Mouse (Mus musculus) midbrain, postnatal 0 days (tissue): ENCODE measurements around the gene Panx1. TPM values are rescaled to one million over a fixed set of nuclear protein-coding genes. Genes with fewer than 3 reads are reported as not detected.

Experiments
- ATAC-seq: fragments of 200-750 bp; cut with Nextera tagmentation; 2 replicates; pipeline ENCODE4 v1.8.0; 2017; ENCODE audit warnings: moderate number of reproducible peaks, mild to moderate bottlenecking, moderate TSS enrichment, moderate library complexity; ENCODE audit not compliant: low FRiP score
- DNase-seq: peaks from one replicate; pipeline ENCODE4 v3.0.0-alpha.2; 2015; ENCODE audit warnings: low spot score
- H3K27ac ChIP-seq: fragments of 300-500 bp; sonication (generic); 2 replicates; pipeline ENCODE4 v1.5.1; 2014; ENCODE audit warnings: low read depth, mild to moderate bottlenecking, low read length, mixed read lengths
- H3K27me3 ChIP-seq: fragments of 300-500 bp; sonication (generic); 2 replicates; pipeline ENCODE4 v1.6.1; 2014; ENCODE audit warnings: low read length, control low read depth, mixed read lengths; ENCODE audit not compliant: insufficient read depth
- H3K36me3 ChIP-seq: fragments of 300-500 bp; sonication (generic); 2 replicates; pipeline ENCODE4 v1.6.1; 2014; ENCODE audit warnings: low read length, control low read depth, mixed read lengths; ENCODE audit not compliant: insufficient read depth
- H3K4me1 ChIP-seq: fragments of 300-500 bp; sonication (generic); 2 replicates; pipeline ENCODE4 v1.6.1; 2014; ENCODE audit warnings: mild to moderate bottlenecking, control low read depth, antibody characterized with exemption, low read length, mixed read lengths; ENCODE audit not compliant: insufficient read depth
- H3K4me2 ChIP-seq: fragments of 300-500 bp; sonication (generic); 2 replicates; pipeline ENCODE4 v1.6.1; 2014; ENCODE audit warnings: low read depth, mild to moderate bottlenecking, low read length, mixed read lengths; ENCODE audit not compliant: poor library complexity, severe bottlenecking
- H3K4me3 ChIP-seq: fragments of 300-500 bp; sonication (generic); 2 replicates; pipeline ENCODE4 v1.5.1; 2014; ENCODE audit warnings: low read depth, mild to moderate bottlenecking, low read length, moderate library complexity
- H3K9ac ChIP-seq: fragments of 300-500 bp; sonication (generic); replicated peaks from 2 replicates; pipeline ENCODE4 v1.6.1; 2014; ENCODE audit warnings: mild to moderate bottlenecking, low read length, moderate library complexity, mixed read lengths; ENCODE audit not compliant: poor library complexity, severe bottlenecking
- H3K9me3 ChIP-seq: fragments of 300-500 bp; sonication (generic); 2 replicates; pipeline ENCODE4 v1.6.1; 2016; ENCODE audit warnings: low read length, control low read depth
- CTCF ChIP-seq: IDR thresholded peaks from 2 replicates; pipeline ENCODE4 v1.5.1; 2016; ENCODE audit warnings: antibody characterized with exemption, mild to moderate bottlenecking
- WGBS: fragments of 180-500 bp; shearing (Covaris S2); extraction: QIAGEN DNeasy Blood & Tissue Kit; methylation state at CpG from one replicate; pipeline ENCODE4 v1.1.7; 2014; 5-methylcytosine and 5-hydroxymethylcytosine counted together
- polyA plus RNA-seq: library from polyadenylated mRNA; unstranded; fragments of >200 nt; fragmentation: Nextera tagmentation; extraction: Ambion mirVana; gene quantifications from 2 replicates; pipeline ENCODE4 v1.2.1, GENCODE M21; 2015
- total RNA-seq: library from RNA; depleted of rRNA; stranded (reverse); fragments of >200 nt; gene quantifications from 2 replicates; pipeline ENCODE4 v1.2.3, GENCODE M21; 2014

Panx1 gene
- total and polyA plus RNA-seq, 2 experiments from 2014 or later: 136 to 157 TPM

GRCm38 (mm10) chr9:15018756-15019131 is 26.5 kb downstream of the Panx1 start:
- Histone ChIP-seq H3K36me3 (peaks cover 20% of the 10 kb centered on the region), H3K27ac (no peak overlapping the region), H3K9ac (no peak overlapping the region), H3K4me3 (no peak overlapping the region), H3K4me1 (no peaks in the 10 kb centered on the region; the same call in 1 of the 2 replicates), H3K27me3 (no peaks in the 10 kb centered on the region), H3K9me3 (no peaks in the 10 kb centered on the region), H3K4me2 (no peak overlapping the region)
- WGBS: 87% methylated on average over 5 of the region's 5 CpGs
- no peak for TF ChIP-seq CTCF
- DNase-seq: no peak
- no peak for ATAC-seq

- TF ChIP-seq CTCF: no peak
- ATAC-seq (no peak), DNase-seq (no peak)
- Histone ChIP-seq H3K4me3 (no peak overlapping the region), H3K9ac (no peak overlapping the region), H3K4me1 (no peaks in the 10 kb centered on the region; the same call in 1 of the 2 replicates), H3K27me3 (no peaks in the 10 kb centered on the region), H3K36me3 (peaks cover 20% of the 10 kb centered on the region), H3K9me3 (no peaks in the 10 kb centered on the region), H3K4me2 (no peak overlapping the region), H3K27ac (no peak overlapping the region)
- WGBS: 89% methylated on average over 18 of the region's 18 CpGs
These were observed 27.2 kb downstream of the Panx1 start for GRCm38 (mm10) chr9:15017791-15018755.

GRCm38 (mm10) chr9:15015223-15015956 is 29.9 kb downstream of the Panx1 start:
- peaks cover 15% of the 10 kb centered on the region for H3K36me3 ChIP-seq
- peak; percentile 95 for DNase-seq
- TF ChIP-seq CTCF: peak; percentile 98
- no peak overlapping the region for H3K4me2 ChIP-seq
- H3K4me1 ChIP-seq: no peaks in the 10 kb centered on the region
- H3K27me3 ChIP-seq: no peaks in the 10 kb centered on the region
- no peak overlapping the region for H3K9ac ChIP-seq
- peak; percentile 65; the same call in 1 of the 2 replicates for ATAC-seq
- H3K4me3 ChIP-seq: no peak overlapping the region
- H3K9me3 ChIP-seq: no peaks in the 10 kb centered on the region
- 56% methylated on average over 7 of the region's 7 CpGs for WGBS
- no peak overlapping the region for H3K27ac ChIP-seq

GRCm38 (mm10) chr9:15007566-15007965 is 37.7 kb downstream of the Panx1 start:
- Histone ChIP-seq H3K4me1 (no peaks in the 10 kb centered on the region), H3K9me3 (no peaks in the 10 kb centered on the region), H3K27ac (no peak overlapping the region), H3K36me3 (peaks cover 42% of the 10 kb centered on the region), H3K4me2 (no peak overlapping the region), H3K9ac (no peak overlapping the region), H3K27me3 (no peaks in the 10 kb centered on the region), H3K4me3 (no peak overlapping the region)
- no peak for TF ChIP-seq CTCF
- ATAC-seq: no peak
- 81% methylated on average over 14 of the region's 14 CpGs for WGBS
- DNase-seq: peak; percentile 14

- ATAC-seq: no peak
- Histone ChIP-seq H3K9ac (no peak overlapping the region), H3K4me2 (no peak overlapping the region), H3K27ac (no peak overlapping the region), H3K4me1 (no peaks in the 10 kb centered on the region), H3K27me3 (no peaks in the 10 kb centered on the region), H3K4me3 (no peak overlapping the region), H3K36me3 (peaks cover 32% of the 10 kb centered on the region), H3K9me3 (no peaks in the 10 kb centered on the region)
- no peak for DNase-seq
- TF ChIP-seq CTCF: no peak
- 82% methylated on average over 9 of the region's 9 CpGs for WGBS
These were observed 41.0 kb downstream of the Panx1 start for GRCm38 (mm10) chr9:15004298-15004685.
